Mouse (Mus musculus) spleen, postnatal 10 days (tissue): ENCODE data around the gene Gm20521.

ENCODE experiments used
- DNase-seq, 2 experiments: peaks; one replicate each; pipeline ENCODE4 v3.0.0; 2021 to 2022; ENCODE audit warnings: low spot score in 2 of 2

Gene Gm20521

GRCm38 (mm10) chr14:54883154-54884021 is at the start of gene Gm20521, which contains the start of gene Bcl2l2:
TSS of gene Gm20521 (plus strand) at chr14:54883441.
TSS of gene Bcl2l2 (plus strand) at chr14:54883377.
- DNase-seq, result peak; percentile 26 to 71

DNA sequence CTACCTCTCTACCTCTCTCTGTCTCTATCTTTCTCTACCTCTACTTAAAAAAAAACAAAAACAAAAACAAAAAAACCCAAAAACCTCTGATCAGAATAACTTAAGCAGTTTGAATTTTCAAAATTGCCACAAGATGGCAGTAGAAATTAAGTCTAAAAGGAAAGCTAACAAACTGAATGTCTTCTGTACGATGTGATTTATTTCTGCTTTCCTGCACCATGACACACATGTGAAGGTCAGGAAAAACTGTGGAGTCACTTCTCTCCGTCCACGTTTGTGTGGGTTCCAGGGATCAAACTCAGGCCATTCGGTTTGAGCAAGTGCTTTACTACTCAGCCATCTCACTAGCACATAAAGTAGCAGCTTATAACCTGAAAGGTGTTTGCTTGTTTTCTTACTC is 39.8 kb upstream of the Gm20521 start:
- no peak for DNase-seq

DNA sequence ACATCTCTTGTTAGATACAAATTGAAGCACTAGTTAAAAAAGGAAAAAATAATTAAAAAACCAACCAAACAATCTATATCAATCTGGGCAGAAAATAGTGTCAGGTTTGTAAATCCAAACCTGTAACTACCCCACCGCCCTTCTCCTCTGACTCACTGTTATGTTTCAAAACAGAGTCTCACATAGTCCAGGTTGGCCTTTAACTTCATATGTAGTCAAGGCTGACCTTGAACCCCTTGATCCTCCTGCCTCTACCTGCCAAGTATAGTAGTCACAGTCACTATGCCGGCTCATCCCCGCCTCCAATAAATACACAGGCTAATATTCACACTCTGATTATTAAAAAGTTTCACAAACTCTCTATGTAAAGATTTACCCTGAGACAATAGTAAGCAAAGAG is 27.5 kb upstream of the Gm20521 start:
- DNase-seq, result no peak

GRCm38 (mm10) chr14:54856703-54857102 is 26.5 kb upstream of the Gm20521 start:
- no peak for DNase-seq

GRCm38 (mm10) chr14:54857891-54858290 is 25.4 kb upstream of the Gm20521 start:
- no peak for DNase-seq

DNA sequence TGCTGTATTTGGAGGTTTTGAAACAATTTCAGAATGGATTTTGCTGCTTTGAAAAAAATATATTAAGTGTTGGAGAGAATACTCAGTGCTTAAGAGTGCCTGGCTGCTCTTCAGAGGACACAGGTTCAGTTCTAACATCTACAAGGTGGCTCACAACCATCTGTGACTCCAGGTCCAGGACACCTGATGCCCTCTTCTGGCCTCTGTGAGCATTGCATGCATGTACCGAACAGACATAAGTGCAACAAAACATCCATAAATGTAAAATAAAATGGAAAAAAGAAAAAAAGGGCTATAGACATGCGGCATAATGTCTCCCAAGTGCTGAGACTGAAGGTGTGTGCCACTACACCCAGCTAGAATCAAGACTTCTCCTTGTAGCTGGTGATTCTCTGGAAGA is 22.7 kb upstream of the Gm20521 start:
- DNase-seq, result peak; percentile 41 to 76

DNA sequence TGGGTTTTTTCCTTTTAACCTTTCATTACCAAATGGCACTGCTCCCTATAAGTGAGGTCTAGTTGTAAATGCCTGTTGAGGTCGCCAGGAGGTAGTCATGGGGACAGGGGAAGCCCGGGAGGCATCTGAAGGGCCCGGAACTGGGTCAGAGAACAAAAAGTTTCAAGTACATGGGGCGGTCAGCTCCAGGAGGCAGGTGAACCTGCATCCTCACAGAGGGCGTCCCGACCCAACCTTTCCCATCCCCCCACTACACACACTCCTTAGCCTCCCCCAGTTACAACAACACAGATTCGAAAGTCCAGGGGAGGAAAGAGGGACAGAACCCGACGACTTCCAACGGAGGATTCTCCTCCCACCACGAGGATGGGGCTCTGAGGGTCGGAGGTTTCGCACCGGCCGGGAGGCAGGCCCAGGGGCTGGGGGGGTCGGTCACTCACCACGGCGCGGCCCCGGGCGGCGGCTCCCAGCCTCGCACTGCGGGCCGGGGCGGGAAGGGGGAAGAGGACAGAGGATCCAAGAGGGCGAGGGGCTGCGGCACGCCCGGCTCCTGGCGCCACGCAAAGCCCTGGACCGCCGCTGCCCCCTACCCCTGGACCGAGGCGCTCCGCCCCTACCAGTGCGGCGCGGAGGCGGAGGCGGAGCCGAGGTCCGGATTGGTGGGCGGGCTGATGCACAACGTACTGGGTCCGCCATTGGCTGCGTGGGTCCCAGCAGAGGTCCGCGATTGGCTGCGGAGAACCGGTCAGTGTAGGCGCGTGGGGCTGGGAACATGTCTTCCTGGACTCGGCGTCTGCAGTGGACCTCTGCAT is 19.5 kb upstream of the Gm20521 start:
- peak; percentile 76 to 90 for DNase-seq

- DNase-seq, result peak in 1 of 2 experiments; percentile 31
Measured at GRCm38 (mm10) chr14:54864313-54865036, 18.8 kb upstream of the Gm20521 start.

DNA sequence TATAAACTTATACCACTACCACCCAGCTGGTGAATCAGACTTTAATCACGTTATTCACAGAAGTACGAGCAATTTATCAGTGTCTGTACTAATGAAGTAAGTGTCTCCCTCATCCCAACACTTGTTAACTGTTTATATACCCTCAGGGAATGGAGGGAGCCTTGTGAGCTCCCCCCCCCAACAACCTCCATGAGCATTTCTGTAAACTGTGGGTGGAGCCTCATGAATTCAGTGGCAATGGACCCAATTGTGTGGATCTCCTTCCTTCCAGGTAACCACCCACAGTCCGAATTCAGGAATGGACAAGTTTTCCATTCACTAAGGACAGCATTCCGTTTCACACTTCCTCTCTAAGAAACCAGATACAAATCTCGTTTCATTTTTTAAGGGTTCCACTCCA is 17.6 kb upstream of the Gm20521 start:
- no peak for DNase-seq

DNA sequence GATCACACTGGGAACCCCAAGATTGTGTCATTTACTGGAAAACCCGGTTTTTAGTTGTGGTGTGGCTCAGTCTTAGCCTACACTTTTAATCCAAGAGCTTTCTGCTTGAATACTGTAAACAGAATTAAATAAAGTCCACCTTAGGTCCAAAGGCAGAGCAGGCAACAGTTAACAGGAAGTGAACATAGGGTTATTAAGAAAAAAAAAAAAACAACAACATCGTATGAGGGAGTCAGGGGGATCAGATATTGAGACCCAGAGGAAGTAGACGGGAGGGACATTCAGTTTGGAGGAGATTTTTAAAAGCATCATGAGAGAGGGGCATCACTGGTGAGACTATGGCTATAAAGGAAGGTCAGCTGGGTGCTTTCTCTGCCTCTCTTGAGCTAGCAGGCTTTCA is 17.0 kb upstream of the Gm20521 start:
- DNase-seq, result no peak

- DNase-seq, result peak; percentile 34 to 68
Measured at GRCm38 (mm10) chr14:54866936-54867335, 16.3 kb upstream of the Gm20521 start.

- no peak for DNase-seq
Measured at GRCm38 (mm10) chr14:54868026-54868425, 15.2 kb upstream of the Gm20521 start.

DNA sequence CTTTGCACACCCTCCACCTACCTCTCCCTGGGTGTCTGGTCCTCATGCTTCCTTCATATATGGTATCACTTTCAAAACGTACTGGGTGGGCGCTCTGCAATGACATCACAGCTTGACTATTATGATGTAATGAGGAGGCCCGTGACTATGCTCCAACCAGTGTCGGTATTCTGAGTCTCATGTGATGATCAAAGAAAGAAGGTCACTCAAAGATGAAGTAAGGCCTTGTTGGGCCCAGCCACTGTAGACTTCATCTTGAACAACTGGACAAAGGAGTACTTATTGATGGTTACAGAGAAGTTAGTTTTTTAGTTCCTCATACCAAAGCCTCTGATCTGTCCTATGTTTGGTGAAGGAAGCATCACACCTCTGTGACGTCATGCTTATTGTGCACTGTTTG is 12.4 kb upstream of the Gm20521 start, which contains the start of gene Homez:
Gene Homez, minus strand, starts transcription at position 101 of the 400 bp plus-strand sequence.
- no peak for DNase-seq

DNA sequence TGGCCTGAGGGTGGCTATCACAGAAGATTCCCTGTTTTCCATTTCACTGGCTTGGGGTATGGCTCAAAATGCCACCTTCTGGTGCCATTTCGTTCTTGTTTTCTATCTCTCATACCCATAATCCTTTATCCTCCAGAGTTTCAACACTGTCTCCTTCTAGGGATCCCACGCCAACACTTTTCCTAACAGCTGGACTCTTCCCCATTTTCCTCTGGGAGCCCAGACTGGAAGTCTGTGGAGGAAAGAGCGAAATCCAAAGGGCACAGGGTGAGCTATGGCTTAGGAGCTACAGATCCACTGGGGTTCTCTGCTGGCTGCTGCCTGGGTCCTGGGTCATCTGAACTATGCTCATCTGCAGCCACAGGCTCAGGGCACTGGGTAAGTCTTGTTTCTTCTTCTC is 9.1 kb upstream of the Gm20521 start:
- no peak for DNase-seq

DNA sequence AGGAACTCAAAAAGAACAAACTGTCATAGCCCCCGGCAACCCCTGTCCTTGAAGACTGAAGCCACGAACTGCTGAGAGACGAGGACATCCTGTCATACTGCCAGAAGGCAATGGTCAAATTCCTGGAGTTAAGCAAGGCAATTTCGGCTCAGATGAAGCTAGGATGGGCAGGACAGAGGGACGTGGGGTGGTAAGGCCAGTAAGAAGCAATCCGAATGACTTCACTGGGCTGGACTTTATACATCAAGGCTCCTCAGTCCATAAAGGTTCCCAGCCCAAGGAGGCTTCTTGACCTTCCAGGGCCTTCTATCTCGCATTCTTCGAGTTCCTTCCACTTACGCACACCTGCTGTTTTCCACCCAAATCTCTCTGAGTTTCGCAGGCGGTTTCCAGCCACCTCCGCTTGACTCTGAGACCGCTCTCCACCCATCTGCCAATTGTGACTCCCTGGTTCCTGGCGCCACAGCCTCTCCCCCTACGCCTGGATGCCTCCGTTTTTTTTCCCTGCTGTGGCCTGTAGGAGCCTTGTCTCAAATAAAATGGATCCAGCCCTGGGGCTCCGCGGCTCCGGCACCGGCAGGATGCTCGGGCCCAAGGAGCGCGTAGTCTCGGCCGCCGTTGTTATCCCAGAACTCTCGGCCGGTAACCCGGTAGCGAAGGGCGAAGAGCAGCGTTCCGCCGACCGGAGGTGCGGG is 7.2 kb upstream of the Gm20521 start:
- no peak for DNase-seq

DNA sequence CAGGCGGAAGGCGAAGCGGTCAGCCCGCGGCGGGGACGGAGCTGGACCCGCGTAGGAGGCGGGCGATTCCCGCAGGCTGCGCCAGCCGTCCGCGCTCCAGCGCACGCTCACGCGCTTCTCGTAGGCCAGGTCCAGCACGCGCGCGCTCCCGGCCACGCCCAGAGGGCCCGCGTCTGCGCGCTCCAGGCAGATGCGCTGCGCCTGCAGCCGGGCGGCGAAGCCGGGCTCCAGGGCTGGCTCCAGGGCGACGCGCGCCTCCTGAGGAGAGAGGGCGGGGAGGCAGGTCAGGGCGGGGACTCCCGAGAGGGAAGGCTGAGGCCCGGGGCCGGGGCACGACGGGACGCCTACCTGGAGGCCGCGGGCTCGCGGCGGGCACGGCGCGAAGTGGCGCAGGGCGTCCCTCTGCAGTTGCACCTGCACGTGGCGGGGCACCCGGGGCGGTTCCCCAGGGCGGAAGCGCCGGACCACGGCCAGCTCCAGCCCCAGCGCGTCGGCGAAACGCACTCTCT is 6.6 kb upstream of the Gm20521 start:
- DNase-seq, result peak; percentile 75 to 85

DNA sequence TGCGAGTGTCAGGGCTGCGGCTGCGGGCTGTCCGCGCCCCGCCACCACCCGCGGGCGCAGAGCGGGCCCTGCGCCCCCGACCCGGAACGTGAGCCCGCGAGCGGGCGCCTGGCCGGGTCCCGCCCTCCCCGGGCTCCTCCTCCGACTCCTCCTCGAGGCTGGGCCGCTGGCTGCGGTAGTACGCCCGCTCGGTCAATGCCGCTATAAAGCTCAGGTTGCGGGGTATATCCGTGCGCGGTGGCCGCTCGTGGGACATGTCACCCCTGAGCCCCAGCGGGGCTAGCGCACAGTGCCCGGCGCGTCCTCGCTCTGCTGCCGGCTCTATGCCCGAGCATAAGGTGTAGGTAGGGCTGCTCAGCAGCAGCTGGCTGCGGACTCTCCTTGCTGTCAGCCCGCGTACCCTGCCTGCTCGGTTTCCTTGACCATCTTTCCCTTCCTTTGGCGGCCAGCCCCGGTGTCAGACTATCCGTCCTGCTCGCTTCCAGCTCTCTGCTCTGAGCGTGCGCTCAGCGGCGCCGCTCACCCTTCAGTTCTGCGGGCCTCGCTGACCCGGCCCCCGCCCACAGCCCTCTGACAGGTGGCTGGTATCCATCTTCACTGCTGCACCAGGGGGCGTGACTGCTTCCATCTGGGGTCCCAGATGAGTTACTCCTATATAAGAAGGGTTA is 6.1 kb upstream of the Gm20521 start, which contains the start of gene Ppp1r3e:
Gene Ppp1r3e, minus strand, starts transcription at position 503 of the 668 bp plus-strand sequence.
- DNase-seq, result peak; percentile 55 to 65

- DNase-seq, result no peak
Measured at GRCm38 (mm10) chr14:54884022-54884712, 926 bp downstream of the Gm20521 start.

DNA sequence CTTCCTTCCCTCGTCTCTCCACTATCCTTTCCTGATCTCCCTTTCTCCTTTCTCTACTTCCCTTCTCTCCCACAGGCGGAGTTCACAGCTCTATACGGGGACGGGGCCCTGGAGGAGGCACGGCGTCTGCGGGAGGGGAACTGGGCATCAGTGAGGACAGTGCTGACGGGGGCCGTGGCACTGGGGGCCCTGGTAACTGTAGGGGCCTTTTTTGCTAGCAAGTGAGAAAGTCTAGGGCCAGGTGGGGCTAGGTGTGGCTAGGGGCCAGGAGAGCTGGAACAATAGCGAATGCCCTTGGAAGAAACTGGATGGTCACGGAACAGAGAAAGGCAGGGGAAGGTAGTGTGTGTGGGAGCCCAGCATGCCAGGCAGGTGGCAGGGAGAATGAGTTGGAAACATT is 2.1 kb downstream of the Gm20521 start:
- DNase-seq, result no peak

DNA sequence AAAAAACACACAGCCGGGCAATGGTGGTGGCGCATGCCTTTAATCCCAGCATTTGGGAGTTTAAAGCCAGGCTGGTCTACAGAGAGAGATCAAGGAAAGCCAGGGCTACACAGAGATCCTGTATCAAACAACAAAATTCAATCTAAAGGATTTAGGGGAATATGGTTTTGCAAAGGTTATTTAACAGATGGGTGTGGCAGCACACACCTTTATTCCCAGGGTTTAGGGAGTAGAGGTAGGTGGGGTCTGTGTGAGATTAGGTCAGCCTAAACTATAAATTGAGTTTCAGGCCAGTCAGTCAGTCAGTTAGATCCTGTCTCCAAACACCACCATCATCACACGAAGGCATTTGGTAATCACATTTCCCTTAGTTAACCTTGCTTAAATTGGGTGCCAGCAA is 9.0 kb downstream of the Gm20521 start, which contains the start of gene Pabpn1:
Gene Pabpn1, plus strand, starts transcription at position 301 of the 400 bp plus-strand sequence.
- DNase-seq, result no peak
